Mouse (Mus musculus): ENCODE measurements around the gene Vps54. TPM values are rescaled to one million over a fixed set of nuclear protein-coding genes. Genes with fewer than 3 reads are reported as not detected.

The Vps54 gene
- total and polyA plus RNA-seq, 3 experiments: 20.4 to 37.5 (median 22.9) TPM

DNA sequence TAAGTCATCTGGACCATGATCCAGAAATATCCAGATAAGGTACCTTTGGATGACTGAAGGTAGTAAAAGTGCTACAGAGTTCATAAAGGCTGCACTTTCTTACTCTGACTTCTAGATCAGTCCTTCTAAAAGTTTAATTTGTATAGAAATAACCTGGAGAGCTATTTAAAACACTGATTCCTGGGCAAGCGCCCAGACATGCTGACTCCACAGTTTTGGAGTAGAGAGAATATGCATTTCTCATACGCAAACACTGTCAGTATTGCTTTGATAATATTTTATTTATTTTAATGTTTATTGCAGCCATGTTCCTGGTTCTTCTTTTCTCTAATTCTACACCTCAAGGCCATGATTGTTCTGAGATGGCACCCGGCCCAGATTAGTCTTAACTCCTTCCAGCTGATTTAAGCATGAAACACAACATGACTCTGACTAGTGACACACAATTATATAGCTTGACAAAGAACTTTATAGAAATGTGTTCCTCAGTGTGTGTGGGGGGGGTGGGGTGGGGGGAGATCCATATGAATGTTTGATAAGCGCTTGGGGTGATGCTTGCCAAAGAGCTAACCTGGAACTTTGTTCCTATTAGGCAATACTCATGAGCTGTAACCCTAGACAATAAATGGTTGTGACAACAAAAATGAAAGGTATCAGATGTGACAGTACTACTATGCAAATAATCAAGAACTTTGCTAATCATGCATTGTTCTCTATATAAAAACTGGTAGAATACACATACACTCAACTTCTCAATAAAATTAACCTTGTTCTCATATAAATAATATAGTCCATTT, 124.3 kb downstream of the Vps54 start:
- in situ Hi-C loops (cut with MboI; ENCODE audit: low pct_ligation_motif_present, low pct_unique_long_range_greater_than_20kb, low sequenced_read_pairs): no loop called here

DNA sequence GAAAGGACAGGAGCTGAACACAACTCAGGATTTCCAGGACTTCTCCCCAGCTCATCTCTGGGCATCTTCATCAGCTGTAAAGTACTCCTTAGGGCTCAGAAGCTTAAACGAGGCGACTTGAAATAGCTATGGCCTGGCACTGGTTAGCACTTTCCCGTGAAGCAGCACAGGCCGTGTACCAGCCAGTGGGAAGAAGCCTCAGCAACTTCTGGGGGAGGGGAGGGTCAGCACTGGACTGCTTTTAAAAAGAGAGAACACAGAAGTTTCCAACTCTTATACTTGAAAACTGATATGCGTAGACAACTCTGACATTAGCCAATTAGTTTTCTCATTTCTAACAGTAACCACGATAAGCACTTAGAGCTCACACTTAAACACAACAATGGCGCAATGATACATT, 129.4 kb downstream of the Vps54 start:
- in situ Hi-C loops (cut with MboI; ENCODE audit: low pct_ligation_motif_present, low pct_unique_long_range_greater_than_20kb, low sequenced_read_pairs): no loop called here
- Histone ChIP-seq H3K27ac (ENCODE audit: insufficient read depth, low read depth) (no peak overlapping the region), H3K4me2 (ENCODE audit: insufficient read depth, low read depth, poor library complexity, severe bottlenecking) (no peak overlapping the region), H3K79me2 (replicated peaks; ENCODE audit: control insufficient read depth, extremely low read depth, insufficient read depth, poor library complexity, severe bottlenecking) (peaks cover 19% of the 10 kb centered on the region), H3K9me3 (replicated peaks; ENCODE audit: low read length) (peaks cover 3% of the 10 kb centered on the region), H3K4me1 (ENCODE audit: control insufficient read depth in 1 of 2, insufficient read depth in 2 of 2) (peaks cover 0 to 17% of the 10 kb centered on the region in 2 experiments; a peak in 2 of 4 replicates), H3K9ac (ENCODE audit: insufficient read depth, low read depth) (no peak overlapping the region), H3K4me3 (replicated peaks in 1 of 3; ENCODE audit: low read depth in 2 of 3, low read length in 2 of 3, poor library complexity in 1 of 3) (no peak overlapping the region), H3K27me3 (replicated peaks) (no peaks in the 10 kb centered on the region), H3K36me3 (replicated peaks in 1 of 2; ENCODE audit: control insufficient read depth in 1 of 2, insufficient read depth in 1 of 2, low read length in 1 of 2) (peaks cover 0 to 5% of the 10 kb centered on the region in 2 experiments)
- DNase-seq (ENCODE audit: extremely low read depth): no peak
- dilution Hi-C loops (cut with MboI; ENCODE audit: extremely low pct_ligation_motif_present, extremely low pct_unique_long_range_greater_than_20kb, low sequenced_read_pairs): no loop called here
- TF ChIP-seq MEF2A (IDR thresholded peaks at IDR 0.05; ENCODE audit: borderline replicate concordance, low read depth, low read length) (no peak), SMC3 (IDR thresholded peaks at IDR 0.05; ENCODE audit: low read depth, low read length) (no peak), POLR2A (IDR thresholded peaks at IDR 0.05; ENCODE audit: low read depth, low read length) (no peak), TCF12 (IDR thresholded peaks at IDR 0.05; ENCODE audit: low read depth, low read length) (no peak), CTCF (conservative IDR thresholded peaks at IDR 0.05 in 1 of 2, IDR thresholded peaks at IDR 0.05 in 1 of 2; ENCODE audit: low read depth in 2 of 2, low read length in 2 of 2) (no peak), MAX (IDR thresholded peaks at IDR 0.05; ENCODE audit: low read length) (no peak), MXI1 (IDR thresholded peaks at IDR 0.05; ENCODE audit: low read depth, low read length) (no peak), MAZ (IDR thresholded peaks at IDR 0.05; ENCODE audit: low read depth, low read length) (no peak), GABPA (IDR thresholded peaks at IDR 0.05; ENCODE audit: insufficient replicate concordance, low read depth, low read length) (no peak), SIN3A (IDR thresholded peaks at IDR 0.05; ENCODE audit: low read length) (no peak), KAT2A (IDR thresholded peaks at IDR 0.05; ENCODE audit: insufficient replicate concordance, low read length) (no peak), UBTF (IDR thresholded peaks at IDR 0.05; ENCODE audit: low read depth, low read length) (no peak), POLR2AphosphoS2 (IDR thresholded peaks at IDR 0.05; ENCODE audit: low read depth, low read length) (no peak)

More for the DNA sequence above, 124.3 kb downstream of the Vps54 start:
- Histone ChIP-seq H3K4me1 (ENCODE audit: control insufficient read depth in 1 of 2, insufficient read depth in 2 of 2) (no peaks in the 10 kb centered on the region), H3K79me2 (replicated peaks; ENCODE audit: control insufficient read depth, extremely low read depth, insufficient read depth, poor library complexity, severe bottlenecking) (peaks cover 9% of the 10 kb centered on the region; the same call in 1 of the 2 replicates), H3K4me3 (replicated peaks in 1 of 3; ENCODE audit: low read depth in 2 of 3, low read length in 2 of 3, poor library complexity in 1 of 3) (no peak overlapping the region), H3K36me3 (replicated peaks in 1 of 2; ENCODE audit: control insufficient read depth in 1 of 2, insufficient read depth in 1 of 2, low read length in 1 of 2) (peaks cover 0 to 5% of the 10 kb centered on the region in 2 experiments), H3K27ac (ENCODE audit: insufficient read depth, low read depth) (no peak overlapping the region), H3K27me3 (replicated peaks) (no peaks in the 10 kb centered on the region), H3K9ac (ENCODE audit: insufficient read depth, low read depth) (no peak overlapping the region), H3K4me2 (ENCODE audit: insufficient read depth, low read depth, poor library complexity, severe bottlenecking) (no peak overlapping the region), H3K9me3 (replicated peaks; ENCODE audit: low read length) (no peaks in the 10 kb centered on the region)
- dilution Hi-C loops (cut with MboI; ENCODE audit: extremely low pct_ligation_motif_present, extremely low pct_unique_long_range_greater_than_20kb, low sequenced_read_pairs): no loop called here
- no peak for TF ChIP-seq CTCF (conservative IDR thresholded peaks at IDR 0.05 in 1 of 2, IDR thresholded peaks at IDR 0.05 in 1 of 2; ENCODE audit: low read depth in 2 of 2, low read length in 2 of 2)
- no peak for TF ChIP-seq KAT2A (IDR thresholded peaks at IDR 0.05; ENCODE audit: insufficient replicate concordance, low read length)
- no peak for TF ChIP-seq GABPA (IDR thresholded peaks at IDR 0.05; ENCODE audit: insufficient replicate concordance, low read depth, low read length)
- peak; percentile 71 for TF ChIP-seq MAFK (IDR thresholded peaks at IDR 0.05; ENCODE audit: insufficient replicate concordance, low read length)
- TF ChIP-seq USF1 (IDR thresholded peaks at IDR 0.05; ENCODE audit: low read depth, low read length): no peak
- DNase-seq (ENCODE audit: extremely low read depth): no peak
